Mouse (Mus musculus) bone marrow macrophage, adult 2 months (primary cell): Measurements from ENCODE around the gene Ston1.

Source experiments
- CTCF ChIP-seq: IDR thresholded peaks from 2 replicates; pipeline ENCODE4 v1.5.1; 2012; ENCODE audit warnings: low read depth, mild to moderate bottlenecking, low read length, moderate library complexity
- POLR2A ChIP-seq: IDR thresholded peaks from 2 replicates; pipeline ENCODE4 v1.6.1; 2012; ENCODE audit warnings: mild to moderate bottlenecking, low read depth, low read length, borderline replicate concordance

DNA sequence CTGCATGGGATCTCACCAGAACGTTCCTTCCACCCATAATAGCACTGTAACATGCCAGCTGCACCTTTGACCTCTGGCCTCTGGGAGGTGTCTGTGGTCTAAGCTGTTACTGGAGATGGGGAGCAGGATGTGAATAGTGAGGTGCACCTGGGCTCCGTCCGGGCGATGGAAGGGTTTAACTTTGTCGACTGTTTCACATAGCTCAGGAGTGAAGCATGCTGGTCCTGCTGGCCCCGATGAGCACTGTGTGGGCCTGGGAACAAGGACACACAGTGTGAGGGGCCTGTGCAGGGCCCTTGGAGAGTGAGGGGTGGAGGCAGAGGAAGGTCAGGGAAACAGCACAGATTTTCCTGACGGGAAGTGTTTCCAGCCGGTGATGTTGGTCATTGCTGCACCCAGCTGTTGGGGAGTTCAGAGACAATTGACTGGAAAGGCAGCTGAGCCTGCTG lies 44.5 kb upstream of the Ston1 start:
- TF ChIP-seq CTCF: no peak
- no peak for TF ChIP-seq POLR2A
